Comparison of ENCODE assay signal across 8 mouse cellular contexts in the genomic region with DNA sequence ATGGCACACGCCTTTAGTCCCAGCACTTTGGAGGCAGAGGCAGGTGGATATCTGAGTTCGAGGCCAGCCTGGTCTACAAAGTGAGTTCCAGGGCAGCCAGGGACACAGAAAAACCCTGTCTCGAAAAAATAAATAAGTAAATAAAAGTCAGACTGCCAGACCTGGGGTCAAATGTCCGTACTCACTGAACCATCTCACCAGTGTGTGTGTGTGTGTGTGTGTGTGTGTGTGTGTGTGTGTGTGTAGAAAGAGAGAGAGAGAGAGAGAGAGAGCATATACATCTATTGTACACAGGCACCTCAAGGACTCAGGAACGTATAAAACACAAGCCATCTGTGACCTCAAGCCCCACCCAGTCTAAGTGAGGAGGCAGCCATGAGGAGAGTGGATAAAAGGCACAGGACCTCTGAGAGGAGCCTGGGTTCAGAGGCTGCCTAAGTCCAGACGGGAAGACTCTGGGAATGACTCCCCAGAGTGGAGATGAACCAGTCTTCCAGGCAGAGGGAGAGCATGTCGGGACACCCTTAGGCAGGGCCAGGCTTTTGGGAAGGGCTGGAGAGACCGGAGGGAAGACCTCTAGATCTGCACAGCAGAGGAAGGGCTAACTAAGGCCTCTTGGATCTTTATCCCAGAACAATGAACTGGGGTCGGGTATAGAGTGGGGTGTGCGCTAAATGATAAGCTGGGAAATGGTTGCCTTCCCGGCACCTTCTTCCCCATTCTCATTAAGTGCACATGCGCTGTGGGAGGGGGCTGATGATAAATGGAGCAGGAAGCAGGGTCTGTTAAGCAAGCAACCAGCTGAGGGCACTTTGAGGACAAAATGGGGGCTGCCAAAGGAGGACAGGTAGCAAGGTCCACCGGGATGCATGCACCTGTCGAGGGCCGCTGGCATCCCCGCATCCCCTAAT. TPM values are rescaled to one million over a fixed set of nuclear protein-coding genes. Genes with fewer than 3 reads are reported as not detected.
DNase-seq lines count a peak whose midpoint lies in the region; ATAC-seq and TF ChIP-seq lines count a peak whose summit lies in the region.

No protein-coding gene starts in this region.

- H3K9me3 ChIP-seq in embryonic facial prominence, embryonic 10.5 days = no peaks in the 10 kb centered on the region
- H3K9me3 ChIP-seq in intestine, embryonic 16.5 days (ENCODE audit: control insufficient read depth, low read length) = no peaks in the 10 kb centered on the region
- no peaks in the 10 kb centered on the region for H3K9me3 ChIP-seq in liver, embryonic 14.5 days (ENCODE audit: control insufficient read depth, low read length)
- no peaks in the 10 kb centered on the region for H3K9me3 ChIP-seq in lung, postnatal 0 days (ENCODE audit: low read length)

- no peaks in the 10 kb centered on the region; the same call in 1 of the 2 replicates for H3K27me3 ChIP-seq in embryonic facial prominence, embryonic 10.5 days (replicated peaks; ENCODE audit: low read depth, poor library complexity, severe bottlenecking)
- H3K27me3 ChIP-seq in intestine, embryonic 16.5 days (replicated peaks; ENCODE audit: control insufficient read depth, insufficient read depth, low read length) = no peaks in the 10 kb centered on the region
- H3K27me3 ChIP-seq in liver, embryonic 14.5 days (ENCODE audit: control insufficient read depth, insufficient read depth, low read length) = peaks cover 2% of the 10 kb centered on the region; the same call in 1 of the 2 replicates
- no peaks in the 10 kb centered on the region for H3K27me3 ChIP-seq in lung, postnatal 0 days (replicated peaks; ENCODE audit: insufficient read depth, low read length)

- H3K4me2 ChIP-seq in intestine, embryonic 16.5 days (ENCODE audit: low read depth, low read length) = peak overlapping the region; percentile 49
- peak overlapping the region; percentile 26; the same call in 1 of the 2 replicates for H3K4me2 ChIP-seq in liver, embryonic 14.5 days (ENCODE audit: low read depth)
- no peak overlapping the region for H3K4me2 ChIP-seq in lung, postnatal 0 days (replicated peaks; ENCODE audit: low read depth, low read length)

- H3K4me1 ChIP-seq in embryonic facial prominence, embryonic 10.5 days = peaks cover 19% of the 10 kb centered on the region
- peaks cover 13% of the 10 kb centered on the region for H3K4me1 ChIP-seq in intestine, embryonic 16.5 days (ENCODE audit: control insufficient read depth, insufficient read depth, low read length)
- H3K4me1 ChIP-seq in liver, embryonic 14.5 days (replicated peaks; ENCODE audit: control insufficient read depth in 2 of 2, insufficient read depth in 2 of 2, low read length in 1 of 2) = 0 out of 4 replicates have a peak, but pooled peaks cover 0 to 4% of the 10 kb centered on the region in 2 experiments
- no peaks in the 10 kb centered on the region for H3K4me1 ChIP-seq in lung, postnatal 0 days (ENCODE audit: insufficient read depth, low read depth, low read length)

- H3K9ac ChIP-seq in intestine, embryonic 16.5 days (ENCODE audit: low read depth, low read length) = peak overlapping the region; percentile 57; the same call in 1 of the 2 replicates
- H3K9ac ChIP-seq in liver, embryonic 14.5 days (replicated peaks) = no peak overlapping the region
- no peak overlapping the region for H3K9ac ChIP-seq in lung, postnatal 0 days (replicated peaks; ENCODE audit: low read depth)

- peak; percentile 64 for DNase-seq in MEL-GATA-1-ER (ENCODE audit: extremely low read depth, low read depth)
- no peak for DNase-seq in embryonic facial prominence, embryonic 10.5 days (ENCODE audit: low spot score)
- DNase-seq in liver, embryonic 14.5 days (ENCODE audit: low read depth in 3 of 3, low spot score in 3 of 3) = no peak
- no peak for DNase-seq in urinary bladder, adult 2 months (ENCODE audit: low spot score)
- DNase-seq in cerebellum, adult 9-10 months = no peak
- no peak for DNase-seq in right cerebral cortex, postnatal 14 days
- no peak for DNase-seq in lung, postnatal 0 days (ENCODE audit: low spot score)

- WGBS in embryonic facial prominence, embryonic 10.5 days = 31% methylated on average over 16 of the region's 16 CpGs
- 28% methylated on average over 16 of the region's 16 CpGs for WGBS in intestine, embryonic 16.5 days
- 20% methylated on average over 16 of the region's 16 CpGs for WGBS in liver, embryonic 14.5 days (ENCODE audit: insufficient replicate concordance)
- 33% methylated on average over 16 of the region's 16 CpGs for WGBS in lung, postnatal 0 days

- peak overlapping the region; percentile 78 for H3K27ac ChIP-seq in embryonic facial prominence, embryonic 10.5 days (replicated peaks)
- H3K27ac ChIP-seq in intestine, embryonic 16.5 days (ENCODE audit: low read length) = peak overlapping the region; percentile 23; the same call in 1 of the 2 replicates
- no peak overlapping the region for H3K27ac ChIP-seq in liver, embryonic 14.5 days
- no peak overlapping the region for H3K27ac ChIP-seq in lung, postnatal 0 days (ENCODE audit: low read length)

- ATAC-seq in intestine, embryonic 16.5 days = peak; percentile 19; the same call in 1 of the 2 replicates
- ATAC-seq in liver, embryonic 14.5 days (ENCODE audit: insufficient read depth) = no peak
- no peak for ATAC-seq in lung, postnatal 0 days

- TF ChIP-seq CTCF in liver, embryonic 14.5 days (IDR thresholded peaks at IDR 0.05; ENCODE audit: low read depth) = no peak
- no peak for TF ChIP-seq CTCF in lung, postnatal 0 days (IDR thresholded peaks at IDR 0.05)

- no peaks in the 10 kb centered on the region for H3K36me3 ChIP-seq in embryonic facial prominence, embryonic 10.5 days (replicated peaks)
- H3K36me3 ChIP-seq in intestine, embryonic 16.5 days (ENCODE audit: control insufficient read depth, insufficient read depth, low read length) = no peaks in the 10 kb centered on the region
- H3K36me3 ChIP-seq in liver, embryonic 14.5 days (replicated peaks; ENCODE audit: control insufficient read depth, insufficient read depth, low read depth) = no peaks in the 10 kb centered on the region
- no peaks in the 10 kb centered on the region for H3K36me3 ChIP-seq in lung, postnatal 0 days (ENCODE audit: insufficient read depth, low read length)

- no peak for TF ChIP-seq EP300 in liver, embryonic 14.5 days (IDR thresholded peaks at IDR 0.05; ENCODE audit: low read depth)
- no peak for TF ChIP-seq EP300 in lung, postnatal 0 days (IDR thresholded peaks at IDR 0.05)

- H3K4me3 ChIP-seq in embryonic facial prominence, embryonic 10.5 days = peak overlapping the region; percentile 53
- H3K4me3 ChIP-seq in intestine, embryonic 16.5 days (ENCODE audit: low read length) = no peak overlapping the region
- no peak overlapping the region for H3K4me3 ChIP-seq in liver, embryonic 14.5 days (ENCODE audit: insufficient read depth in 1 of 2, low read depth in 2 of 2, low read length in 2 of 2)
- no peak overlapping the region for H3K4me3 ChIP-seq in lung, postnatal 0 days (ENCODE audit: low read depth, low read length)

RNA-seq across cellular contexts. Expression of gene Plcg2, which starts 28.4 kb away (rescaled TPM):
- 5.4 and 5.8 TPM in 2 replicates for polyA plus RNA-seq in embryonic facial prominence, embryonic 10.5 days (2016; fragmentation: Nextera tagmentation; extraction: Ambion mirVana)
- 3.6 and 3.7 TPM in 2 replicates for polyA plus RNA-seq in intestine, embryonic 16.5 days (2015; fragmentation: Nextera tagmentation; extraction: Ambion mirVana)
- 2.8 and 4.3 TPM in 2 replicates for polyA plus RNA-seq in liver, embryonic 14.5 days (2012; rRNA removed)
- 5.0 and 5.4 TPM in 2 replicates for polyA plus RNA-seq in liver, embryonic 14.5 days (2014; fragmentation: Nextera tagmentation; extraction: Ambion mirVana)
- polyA plus RNA-seq in urinary bladder, adult 2 months (2012; rRNA removed) = 7.2 and 9.6 TPM in 2 replicates
- polyA plus RNA-seq in lung, postnatal 0 days (2015; fragmentation: Nextera tagmentation; extraction: Ambion mirVana) = 3.5 and 3.7 TPM in 2 replicates

Comparison
In these comparisons a context has a peak if more than half of its experiments do, and no peak if none do; other contexts are left out.
1. H3K27ac ChIP-seq: peak in embryonic facial prominence, embryonic 10.5 days (single experiment) and intestine, embryonic 16.5 days (single experiment); none in liver, embryonic 14.5 days (single experiment) and lung, postnatal 0 days (single experiment).